Mouse (Mus musculus) retina, postnatal 7 days (tissue): Measurements from ENCODE around the gene Aspm.
"Not testable (repeated sequence)": the region's sequence is repeated elsewhere in the genome, so short reads cannot be mapped to it uniquely, and the experiment has no call there.

Experiments
- DNase-seq: peaks from one replicate; pipeline ENCODE4 v3.0.0-alpha.2; 2012; ENCODE audit warnings: low read depth, low spot score

Aspm gene

DNA sequence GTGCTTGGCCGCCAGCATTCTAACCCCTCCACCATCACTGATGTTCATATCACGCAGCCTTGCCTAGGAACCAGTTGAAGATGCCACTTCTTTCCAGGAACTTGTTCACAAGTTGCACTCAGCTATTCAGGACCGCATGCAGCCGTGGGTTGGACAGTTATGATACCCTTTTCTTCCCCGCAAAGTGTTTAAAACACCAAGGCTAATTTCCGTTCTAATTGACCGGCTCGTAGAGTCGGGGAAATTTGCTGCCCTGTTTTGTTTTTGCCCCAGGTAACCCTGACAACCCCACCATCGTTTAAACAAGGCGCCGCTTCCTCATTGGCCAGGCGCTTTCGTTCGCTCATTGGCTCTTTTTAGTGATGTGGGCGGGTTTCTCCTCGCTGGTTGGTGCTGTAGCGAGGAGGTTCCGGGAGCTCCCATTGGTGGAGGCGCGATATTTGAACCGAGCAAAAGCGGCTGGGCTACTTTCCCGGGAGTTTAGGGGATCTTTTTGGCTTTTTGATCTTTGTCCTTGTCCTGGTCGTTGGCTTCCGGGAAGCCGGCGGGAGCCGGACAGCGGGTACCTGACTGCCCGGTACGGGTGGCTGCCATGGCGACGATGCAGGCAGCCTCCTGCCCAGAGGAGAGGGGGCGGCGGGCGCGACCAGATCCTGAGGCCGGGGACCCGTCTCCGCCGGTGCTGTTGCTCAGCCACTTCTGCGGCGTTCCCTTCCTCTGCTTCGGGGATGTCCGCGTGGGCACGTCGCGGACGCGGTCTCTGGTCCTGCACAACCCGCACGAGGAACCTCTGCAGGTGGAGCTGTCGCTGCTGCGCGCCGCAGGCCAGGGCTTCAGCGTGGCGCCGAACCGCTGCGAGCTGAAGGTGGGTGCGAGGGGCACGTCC is at the start of gene Aspm:
Aspm (plus strand) TSS at position 433 of the 886 bp plus-strand sequence.
- DNase-seq = peak; percentile 81

GRCm38 (mm10) chr1:139405766-139406165 is 48.8 kb upstream of the Aspm start:
- DNase-seq = no peak

DNA sequence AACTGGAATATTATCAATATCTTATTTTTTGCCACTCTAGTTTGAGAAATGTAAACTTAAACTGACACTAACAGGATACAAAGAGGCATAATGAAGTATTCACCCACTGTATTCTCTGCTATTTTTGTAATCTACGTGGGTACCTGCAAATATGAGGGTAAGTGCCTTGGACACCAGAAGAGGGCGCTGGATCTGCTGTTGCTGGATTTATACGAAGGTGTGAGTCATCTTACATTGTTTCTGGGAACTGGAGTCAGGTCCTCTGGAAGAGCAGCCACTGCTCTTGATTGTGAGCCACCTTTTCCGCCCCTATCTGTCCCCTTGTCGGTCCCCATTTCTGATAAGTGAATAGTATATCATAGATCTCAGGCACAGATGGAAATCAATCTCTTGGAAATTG is 46.9 kb upstream of the Aspm start:
- DNase-seq = no peak

DNA sequence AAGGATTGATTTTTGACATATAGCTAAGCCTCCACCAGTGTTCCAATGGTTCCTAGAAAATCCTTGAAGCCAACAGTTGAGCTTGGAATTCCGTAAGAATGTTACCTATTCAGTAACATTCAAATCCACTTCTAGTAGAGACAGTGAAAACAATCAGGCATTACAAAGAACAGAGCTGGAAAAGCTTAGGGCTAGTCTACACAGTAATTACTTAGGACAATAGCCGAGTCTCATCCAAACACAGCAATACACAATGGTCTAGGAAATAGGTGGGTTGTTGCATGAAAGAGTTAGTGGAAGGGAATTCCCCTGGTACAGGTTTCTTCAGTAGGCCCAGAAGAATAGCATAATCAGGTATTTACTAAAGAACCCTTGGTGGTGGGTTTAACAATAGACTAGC is 42.2 kb upstream of the Aspm start:
- DNase-seq = not testable (repeated sequence)

DNA sequence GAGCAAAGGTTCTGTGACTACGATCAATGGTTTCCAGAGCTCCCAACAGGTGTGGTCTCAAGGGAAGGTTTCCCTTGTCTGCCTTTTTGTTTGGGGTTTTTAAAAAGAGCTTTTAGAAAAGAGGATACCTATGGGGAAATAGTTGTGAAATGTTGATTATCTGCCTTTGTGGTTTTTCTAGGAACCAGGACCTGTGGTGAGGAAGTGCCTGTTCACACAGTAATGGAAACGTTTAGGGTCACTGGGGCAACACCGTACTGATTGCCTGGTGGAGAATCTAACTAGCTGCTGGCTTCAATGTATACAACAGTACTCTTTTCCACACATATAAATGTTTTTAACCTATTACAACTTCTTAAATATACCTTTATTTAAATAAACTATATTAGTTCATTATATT is 41.1 kb upstream of the Aspm start:
- DNase-seq = no peak

- no peak for DNase-seq
Measured at GRCm38 (mm10) chr1:139421521-139421874, 33.1 kb upstream of the Aspm start.

- DNase-seq = peak; percentile 87
Measured at GRCm38 (mm10) chr1:139421875-139422791, 32.4 kb upstream of the Aspm start, which contains the start of gene Zbtb41. Gene Zbtb41 (plus strand): TSS chr1:139422288.

DNA sequence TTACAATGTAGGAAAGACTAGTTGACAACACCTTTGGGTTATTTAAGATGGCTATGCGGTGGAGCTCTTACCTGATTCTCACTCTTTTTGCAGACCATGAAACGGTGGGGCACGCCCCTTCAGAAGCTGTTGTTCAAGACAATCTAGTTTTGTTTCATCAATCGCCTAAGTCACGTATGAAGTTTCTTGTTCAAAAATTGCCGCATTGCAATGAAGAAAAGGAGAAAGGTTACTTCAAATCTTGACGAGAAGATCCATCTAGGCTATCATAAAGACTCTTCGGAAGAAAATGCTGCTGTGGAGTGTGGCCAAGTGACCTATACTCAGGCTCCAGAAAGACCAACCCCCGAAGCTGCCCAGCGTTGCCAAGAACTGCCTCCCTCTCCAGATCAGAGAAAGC is 31.6 kb upstream of the Aspm start:
- no peak for DNase-seq

GRCm38 (mm10) chr1:139423931-139424330 is 30.6 kb upstream of the Aspm start:
- no peak for DNase-seq

DNA sequence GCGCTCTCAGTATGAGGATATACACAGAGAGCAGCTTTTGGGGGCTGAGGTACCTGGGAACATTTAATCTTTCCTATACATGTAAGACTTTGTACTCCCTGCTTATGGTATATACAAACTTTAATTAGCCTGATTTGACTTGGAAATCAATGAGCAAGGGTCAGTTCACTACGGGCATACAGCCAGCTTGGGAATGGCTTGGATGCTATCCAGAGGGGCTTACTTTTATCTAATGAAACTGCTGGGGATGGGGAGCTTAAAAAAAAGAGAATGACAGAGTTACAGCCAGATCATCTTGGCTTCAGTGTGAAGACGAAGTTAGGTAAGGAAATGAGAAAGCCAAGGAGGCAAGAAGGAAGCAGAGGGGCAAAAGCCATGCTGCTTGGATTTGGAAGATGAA is 29.6 kb upstream of the Aspm start:
- DNase-seq = no peak

GRCm38 (mm10) chr1:139438373-139438772 is 16.2 kb upstream of the Aspm start:
- DNase-seq = no peak

DNA sequence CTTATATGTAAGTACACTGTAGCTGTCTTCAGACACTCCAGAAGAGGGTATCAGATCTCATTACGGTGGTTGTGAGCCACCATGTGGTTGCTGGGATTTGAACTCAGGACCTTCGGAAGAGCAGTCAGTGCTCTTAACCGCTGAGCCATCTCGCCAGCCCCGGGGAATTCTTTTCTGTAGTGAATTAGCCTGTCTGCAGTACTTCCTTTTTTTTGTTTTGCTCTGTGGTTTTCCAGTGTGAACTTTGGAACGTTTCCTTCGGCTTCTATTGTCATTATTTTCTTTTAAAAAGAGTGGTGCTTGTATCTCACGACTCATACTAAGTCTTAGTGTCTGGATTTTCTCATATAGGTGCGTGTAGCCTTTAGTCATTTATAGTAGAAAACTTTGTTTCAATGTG is 11.5 kb upstream of the Aspm start:
- DNase-seq = not testable (repeated sequence)

- no peak for DNase-seq
Measured at GRCm38 (mm10) chr1:139455226-139455869, 776 bp downstream of the Aspm start.

GRCm38 (mm10) chr1:139460807-139461206 is 6.2 kb downstream of the Aspm start:
- DNase-seq = no peak

DNA sequence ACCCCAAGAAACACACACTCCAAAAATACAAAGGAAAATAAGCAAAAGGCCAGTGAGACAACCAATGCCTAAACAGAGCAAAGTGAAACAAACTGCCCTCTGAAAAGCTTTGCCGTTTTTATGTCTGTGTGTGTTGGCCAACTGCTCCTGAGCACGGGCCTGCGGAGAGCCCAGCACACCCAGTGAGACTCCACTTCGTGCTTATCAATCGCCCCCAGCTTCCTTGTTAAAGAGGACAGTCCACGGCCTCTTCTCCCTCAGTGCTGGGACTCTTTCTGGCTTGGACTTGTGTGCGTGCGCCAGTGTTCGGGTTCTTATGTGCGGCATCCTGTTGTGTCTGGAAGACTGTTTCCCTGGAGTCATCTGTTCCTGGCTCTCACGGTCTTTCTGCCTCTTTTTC is 11.4 kb downstream of the Aspm start:
- no peak for DNase-seq

- DNase-seq = no peak
Measured at GRCm38 (mm10) chr1:139478898-139479297, 24.3 kb downstream of the Aspm start.

GRCm38 (mm10) chr1:139480246-139480645 is 25.7 kb downstream of the Aspm start:
- no peak for DNase-seq

- DNase-seq = no peak
Measured at GRCm38 (mm10) chr1:139481146-139481545, 26.6 kb downstream of the Aspm start.

DNA sequence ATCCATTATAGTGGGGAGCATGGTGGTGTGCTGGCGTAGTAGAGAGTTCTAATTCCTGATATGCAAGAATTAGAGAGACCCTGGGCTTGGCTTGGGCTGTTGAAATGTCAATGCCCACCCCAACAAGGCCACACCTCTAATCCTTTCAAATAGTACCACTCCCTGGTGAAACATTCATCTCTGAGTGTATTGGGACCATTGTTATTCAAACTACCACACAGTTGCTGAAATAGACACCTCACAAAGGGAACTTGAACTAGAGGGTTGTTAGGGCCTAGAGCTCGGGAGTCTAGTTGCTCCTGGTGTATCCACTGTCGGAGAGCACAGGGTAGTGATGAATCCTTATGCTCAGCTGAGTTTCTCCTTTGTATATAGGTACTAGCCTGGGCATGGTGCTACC is 40.1 kb downstream of the Aspm start:
- DNase-seq = no peak

DNA sequence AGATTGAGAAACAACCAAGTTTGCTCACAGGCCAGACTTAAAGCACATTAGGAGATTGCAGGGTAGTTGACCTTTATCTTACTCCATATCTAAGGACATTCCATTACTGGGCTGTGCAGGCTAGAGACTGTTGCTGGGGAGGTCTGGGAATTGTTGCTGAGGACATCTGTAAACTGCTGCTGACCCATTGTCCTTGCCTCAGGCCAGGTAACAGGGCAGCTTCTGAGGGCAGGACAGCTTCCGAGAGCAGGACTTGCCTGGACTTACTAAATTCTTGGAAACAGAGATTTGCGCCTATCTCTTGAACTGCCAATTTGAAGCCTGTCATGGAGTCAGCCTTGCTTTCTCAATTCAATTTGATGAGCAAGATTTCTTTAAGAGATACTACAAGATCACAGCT is 40.8 kb downstream of the Aspm start:
- no peak for DNase-seq

- DNase-seq = no peak
Measured at GRCm38 (mm10) chr1:139496212-139496611, 41.6 kb downstream of the Aspm start.

DNA sequence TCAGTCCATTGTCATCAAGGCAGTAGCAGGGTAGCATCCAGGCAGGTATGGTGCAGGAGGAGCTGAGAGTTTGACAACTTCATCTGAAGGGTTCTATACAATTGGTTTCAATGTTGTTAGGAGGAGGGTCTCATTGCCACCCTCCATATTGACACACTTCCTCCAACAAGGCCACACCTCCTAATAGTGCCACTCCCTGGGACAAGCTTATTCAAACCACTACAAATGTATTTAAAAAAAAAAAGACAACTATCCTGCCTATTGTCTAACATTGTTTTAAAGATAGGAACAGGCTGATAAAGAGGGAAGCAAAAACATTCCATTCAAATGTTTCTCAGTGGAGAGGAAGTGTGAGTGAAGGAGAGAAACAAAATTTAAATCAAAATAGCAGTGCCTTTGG is 45.2 kb downstream of the Aspm start:
- no peak for DNase-seq
